Mouse (Mus musculus): ENCODE data around the gene Rbm46.

DNA sequence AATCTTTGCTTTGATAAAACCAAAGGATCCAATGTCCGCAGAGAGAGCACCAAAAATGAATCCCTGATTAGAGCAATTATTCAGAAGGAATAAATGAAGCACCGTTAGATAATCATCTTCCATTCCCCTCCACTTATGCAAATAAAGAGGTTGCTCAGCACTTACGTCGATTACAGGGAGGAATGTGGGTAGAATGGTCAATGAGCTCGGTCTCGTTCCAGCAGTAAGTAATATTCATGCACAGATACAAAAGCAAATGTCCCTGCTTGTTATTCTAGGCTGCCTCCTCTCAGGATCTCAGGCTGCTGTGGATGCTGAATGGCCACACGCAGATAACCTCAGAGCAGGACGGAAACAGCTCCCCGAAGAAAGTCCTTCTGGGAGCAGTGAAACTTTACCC lies 51.1 kb downstream of the Rbm46 start:
- TF ChIP-seq CTCF (IDR thresholded peaks at IDR 0.05; ENCODE audit: borderline replicate concordance, control insufficient read depth, extremely low read depth, insufficient read depth, low read length, poor library complexity) (no peak), POLR2A (IDR thresholded peaks at IDR 0.05; ENCODE audit: control insufficient read depth, extremely low read depth, insufficient read depth, low read length, poor library complexity) (no peak)
